Mouse (Mus musculus): ENCODE measurements around the gene Adamts7. TPM values are rescaled to one million over a fixed set of nuclear protein-coding genes. Genes with fewer than 3 reads are reported as not detected.
A peak's percentile ranks its signal among the peaks of the same experiment; 100 is the strongest.

Adamts7 gene
- total RNA-seq, 2 experiments from 2014 or later, result 23.4 to 27.5 TPM

- intact Hi-C loops (cut with DNase I), result loop anchor here (5.0 kb wide), 1 partner anchor 41 kb away; no protein-coding TSS in a partner anchor
- DNase-seq, result no peak
These were observed 63.9 kb downstream of the Adamts7 start for GRCm38 (mm10) chr9:90226742-90227096.

- intact Hi-C loops (cut with DNase I), result loop anchor here (5.0 kb wide), 1 partner anchor 40 kb away; no protein-coding TSS in a partner anchor
- DNase-seq, result peak; percentile 31 to 41
These were observed 64.3 kb downstream of the Adamts7 start for GRCm38 (mm10) chr9:90227171-90227570.

- intact Hi-C loops (cut with DNase I), result no loop called here
- peak in 1 of 2 experiments; percentile 31 for DNase-seq
These were observed 70.2 kb downstream of the Adamts7 start for GRCm38 (mm10) chr9:90232781-90233690.

GRCm38 (mm10) chr9:90233906-90234419 lies 71.1 kb downstream of the Adamts7 start:
- intact Hi-C loops (cut with DNase I), result no loop called here
- DNase-seq, result no peak

- no peak for DNase-seq
- intact Hi-C loops (cut with DNase I), result loop anchor here (5.0 kb wide), 1 partner anchor 78 kb away; no protein-coding TSS in a partner anchor
These were observed 71.9 kb downstream of the Adamts7 start for GRCm38 (mm10) chr9:90234786-90235185.

- intact Hi-C loops (cut with DNase I), result loop anchor here (5.0 kb wide), 1 partner anchor 77 kb away; no protein-coding TSS in a partner anchor
- DNase-seq, result no peak
These were observed 72.5 kb downstream of the Adamts7 start for GRCm38 (mm10) chr9:90235258-90235882.

GRCm38 (mm10) chr9:90236817-90237216 lies 73.9 kb downstream of the Adamts7 start:
- DNase-seq, result no peak
- intact Hi-C loops (cut with DNase I), result loop anchor here (5.0 kb wide), 1 partner anchor 75 kb away; no protein-coding TSS in a partner anchor

- DNase-seq, result no peak
- intact Hi-C loops (cut with DNase I), result loop anchor here (5.0 kb wide), 1 partner anchor 75 kb away; no protein-coding TSS in a partner anchor
These were observed 74.6 kb downstream of the Adamts7 start for GRCm38 (mm10) chr9:90237232-90238062.

GRCm38 (mm10) chr9:90240560-90240959 lies 77.7 kb downstream of the Adamts7 start:
- intact Hi-C loops (cut with DNase I), result no loop called here
- no peak for DNase-seq

- DNase-seq, result no peak
- intact Hi-C loops (cut with DNase I), result no loop called here
These were observed 78.2 kb downstream of the Adamts7 start for GRCm38 (mm10) chr9:90241041-90241440.

GRCm38 (mm10) chr9:90241618-90242017 lies 78.7 kb downstream of the Adamts7 start:
- intact Hi-C loops (cut with DNase I), result no loop called here
- DNase-seq, result no peak

GRCm38 (mm10) chr9:90242291-90242690 lies 79.4 kb downstream of the Adamts7 start:
- no peak for DNase-seq
- intact Hi-C loops (cut with DNase I), result no loop called here

- intact Hi-C loops (cut with DNase I), result no loop called here
- DNase-seq, result no peak
These were observed 80.0 kb downstream of the Adamts7 start for GRCm38 (mm10) chr9:90242855-90243254.

GRCm38 (mm10) chr9:90244301-90245151 lies 81.7 kb downstream of the Adamts7 start:
- DNase-seq, result no peak
- intact Hi-C loops (cut with DNase I), result no loop called here

GRCm38 (mm10) chr9:90245206-90245605 lies 82.3 kb downstream of the Adamts7 start:
- intact Hi-C loops (cut with DNase I), result no loop called here
- no peak for DNase-seq

GRCm38 (mm10) chr9:90245781-90246180 lies 82.9 kb downstream of the Adamts7 start:
- intact Hi-C loops (cut with DNase I), result no loop called here
- no peak for DNase-seq

- DNase-seq, result no peak
- intact Hi-C loops (cut with DNase I), result no loop called here
These were observed 84.4 kb downstream of the Adamts7 start for GRCm38 (mm10) chr9:90247316-90247715.

- intact Hi-C loops (cut with DNase I), result no loop called here
- DNase-seq, result no peak
These were observed 85.5 kb downstream of the Adamts7 start for GRCm38 (mm10) chr9:90248326-90248725.

GRCm38 (mm10) chr9:90249036-90249435 lies 86.2 kb downstream of the Adamts7 start:
- DNase-seq, result no peak
- intact Hi-C loops (cut with DNase I), result no loop called here

Measured in heart, postnatal 14 days (tissue).